Mouse (Mus musculus): ENCODE measurements around the gene Babam2.

DNA sequence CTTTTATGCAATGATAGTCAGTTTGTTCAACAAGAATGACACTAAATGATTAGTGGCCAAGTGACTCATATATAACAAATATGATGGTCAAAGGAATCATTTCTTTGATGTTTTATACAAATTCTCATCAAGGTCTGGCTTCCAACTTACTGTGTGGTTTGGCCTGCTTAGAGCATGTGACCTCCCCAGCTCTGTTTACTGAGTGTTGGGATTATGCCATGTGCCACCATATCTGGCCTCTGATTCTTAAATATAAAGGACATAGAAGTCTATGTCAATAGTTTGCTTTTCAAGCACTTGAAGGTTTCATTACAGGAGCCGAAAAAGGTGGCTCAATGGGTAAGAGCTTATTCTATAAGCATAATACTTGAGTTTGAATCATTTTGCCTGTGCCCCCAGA, 15.2 kb upstream of the Babam2 start:
- TF ChIP-seq GATA1 (IDR thresholded peaks at IDR 0.05; ENCODE audit: low read length) = no peak
- no peak for TF ChIP-seq TAL1 (IDR thresholded peaks at IDR 0.05; ENCODE audit: low read length)

Data from erythroblast, embryonic 14.5 days (primary cell).